8 mouse cellular contexts compared by ENCODE assay signal in the genomic region with DNA sequence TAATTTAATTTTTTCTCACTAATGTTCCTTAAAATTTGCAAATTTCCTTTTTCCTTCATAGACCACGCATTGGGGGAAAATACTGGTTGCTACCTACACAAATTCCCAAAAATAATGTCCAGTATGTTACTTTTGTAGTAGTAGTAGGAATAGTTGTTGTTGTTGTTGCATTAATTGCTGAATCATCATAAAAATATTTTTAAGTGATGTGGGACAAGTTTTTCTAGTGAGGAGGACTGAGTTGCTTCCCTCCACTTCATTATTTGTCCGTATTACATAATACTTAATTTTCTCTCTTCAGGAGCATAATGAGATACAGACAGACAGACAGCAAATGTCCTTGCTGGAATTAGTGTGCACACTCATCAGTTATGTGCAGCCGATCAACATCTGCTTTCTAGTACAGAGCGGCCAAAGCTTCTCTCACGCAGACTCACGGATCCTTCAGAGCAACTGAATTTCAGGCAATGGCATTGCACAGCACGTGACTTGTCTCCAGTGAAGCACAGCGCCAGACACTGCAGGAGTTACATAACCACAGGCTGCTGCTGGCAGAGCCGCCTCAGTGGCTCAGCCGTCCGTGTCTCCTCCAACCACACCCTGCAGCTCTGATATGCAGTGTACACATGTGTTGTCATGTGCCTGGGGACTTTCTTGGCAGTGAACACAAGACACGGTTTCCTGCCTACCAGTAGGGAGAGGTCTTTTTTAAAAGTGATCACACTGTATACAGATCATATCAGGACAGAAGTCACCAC.
DNase-seq lines count a peak whose midpoint lies in the region; ATAC-seq and TF ChIP-seq lines count a peak whose summit lies in the region.

No protein-coding gene starts in this region.

- peak; percentile 47 to 49; a peak in 3 of 4 replicates for TF ChIP-seq EP300 in MEL (IDR thresholded peaks at IDR 0.05; ENCODE audit: low read depth in 1 of 2, low read length in 2 of 2)

- H3K9me3 ChIP-seq in MEL (replicated peaks; ENCODE audit: insufficient read depth, low read length) = no peaks in the 10 kb centered on the region
- H3K9me3 ChIP-seq in megakaryocyte, embryonic 14.5 days = peaks cover 6% of the 10 kb centered on the region; the same call in 1 of the 2 replicates

- TF ChIP-seq RAD21 in MEL (IDR thresholded peaks at IDR 0.05; ENCODE audit: low read depth, low read length) = no peak; the same call in 1 of the 2 replicates

- TF ChIP-seq CTCF in MEL (IDR thresholded peaks at IDR 0.05 in 2 of 3, conservative IDR thresholded peaks at IDR 0.05 in 1 of 3; ENCODE audit: control insufficient read depth in 1 of 3, insufficient read depth in 1 of 3, low read depth in 2 of 3, low read length in 3 of 3, poor library complexity in 1 of 3, severe bottlenecking in 1 of 3) = no peak; a peak in 1 of 6 replicates

- H3K4me3 ChIP-seq in MEL (ENCODE audit: control insufficient read depth in 1 of 2, insufficient read depth in 1 of 2, low read depth in 2 of 2, low read length in 2 of 2) = peak overlapping the region; percentile 18 to 29; a peak in 3 of 4 replicates
- H3K4me3 ChIP-seq in megakaryocyte, embryonic 14.5 days (replicated peaks) = peak overlapping the region; percentile 29

- peak overlapping the region; percentile 70 for H3K27ac ChIP-seq in MEL (ENCODE audit: control insufficient read depth, low read depth, low read length)

- H3K27me3 ChIP-seq in MEL (ENCODE audit: control insufficient read depth in 1 of 2, insufficient read depth in 2 of 2, low read length in 2 of 2) = no peaks in the 10 kb centered on the region
- H3K27me3 ChIP-seq in megakaryocyte, embryonic 14.5 days (replicated peaks) = no peaks in the 10 kb centered on the region

- peak; percentile 77 for ATAC-seq in inflammation-experienced regulatory T-cells, adult 6 months

- peak; percentile 93 for DNase-seq in MEL (ENCODE audit: low read depth, low spot score)
- DNase-seq in c-Kit-positive CD71-negative TER-119-negative erythroid progenitor cells, embryonic 14.5 days (ENCODE audit: low read depth) = peak; percentile 48
- DNase-seq in gastrocnemius, adult 18-20 months (ENCODE audit: low spot score) = peak; percentile 88
- peak; percentile 40 to 73 for DNase-seq in left cerebral cortex, adult 8-10 months (ENCODE audit: low spot score in 2 of 2)
- DNase-seq in right cerebral cortex, postnatal 25 days = peak; percentile 69
- peak; percentile 57 for DNase-seq in yolk sac, embryonic 10.5 days (ENCODE audit: low spot score)

- H3K36me3 ChIP-seq in MEL (ENCODE audit: control insufficient read depth in 1 of 2, insufficient read depth in 2 of 2, low read length in 2 of 2) = peaks cover 0 to 8% of the 10 kb centered on the region in 2 experiments; a peak in 2 of 4 replicates
- H3K36me3 ChIP-seq in megakaryocyte, embryonic 14.5 days (replicated peaks; ENCODE audit: low read length) = peaks cover 30% of the 10 kb centered on the region

- H3K4me1 ChIP-seq in MEL (ENCODE audit: control insufficient read depth in 1 of 2, insufficient read depth in 2 of 2, low read length in 2 of 2) = peaks cover 4% of the 10 kb centered on the region in 2 experiments
- H3K4me1 ChIP-seq in megakaryocyte, embryonic 14.5 days = peaks cover 27% of the 10 kb centered on the region

- no peaks in the 10 kb centered on the region for H3K79me2 ChIP-seq in MEL (ENCODE audit: control insufficient read depth, insufficient read depth, low read length, poor library complexity)

- 0 out of 4 replicates have a peak, but pooled peaks of 1 of the 2 experiments have one; percentile 18 for TF ChIP-seq POLR2A in MEL (IDR thresholded peaks at IDR 0.05; ENCODE audit: control insufficient read depth in 1 of 2, insufficient read depth in 1 of 2, low read depth in 1 of 2, low read length in 2 of 2, poor library complexity in 1 of 2)

- peak overlapping the region; percentile 38 for H3K9ac ChIP-seq in MEL (ENCODE audit: control insufficient read depth, low read depth, low read length, poor library complexity, severe bottlenecking)

TF ChIP-seq in MEL, 35 proteins besides CTCF, POLR2A, EP300 and RAD21:
- TF ChIP-seq CHD1 (IDR thresholded peaks at IDR 0.05; ENCODE audit: low read depth, low read length) = no peak
- TF ChIP-seq HCFC1 (IDR thresholded peaks at IDR 0.05; ENCODE audit: low read depth, low read length) = 0 out of 2 replicates have a peak, but pooled peaks have one; percentile 41
- TF ChIP-seq POLR2AphosphoS2 (IDR thresholded peaks at IDR 0.05; ENCODE audit: low read length) = no peak
- TF ChIP-seq ZMIZ1 (IDR thresholded peaks at IDR 0.05; ENCODE audit: low read depth, low read length) = no peak
- TF ChIP-seq UBTF (IDR thresholded peaks at IDR 0.05; ENCODE audit: borderline replicate concordance, insufficient read depth, low read depth, low read length) = no peak
- no peak for TF ChIP-seq TBP (IDR thresholded peaks at IDR 0.05; ENCODE audit: low read depth, low read length)
- TF ChIP-seq KAT2A (conservative IDR thresholded peaks at IDR 0.05; ENCODE audit: low read depth, low read length) = no peak
- TF ChIP-seq RCOR1 (IDR thresholded peaks at IDR 0.05; ENCODE audit: low read depth, low read length) = no peak; the same call in 1 of the 2 replicates
- TF ChIP-seq MYB (IDR thresholded peaks at IDR 0.05; ENCODE audit: low read depth, low read length) = no peak; the same call in 1 of the 2 replicates
- 0 out of 2 replicates have a peak, but pooled peaks have one; percentile 32 for TF ChIP-seq TCF12 (IDR thresholded peaks at IDR 0.05; ENCODE audit: low read depth, low read length)
- no peak for TF ChIP-seq MAZ (IDR thresholded peaks at IDR 0.05; ENCODE audit: low read depth, low read length)
- TF ChIP-seq ETS1 (IDR thresholded peaks at IDR 0.05; ENCODE audit: low read depth, low read length) = peak; percentile 89
- peak; percentile 97 for TF ChIP-seq MAX (IDR thresholded peaks at IDR 0.05; ENCODE audit: low read length)
- peak; percentile 95 for TF ChIP-seq MAFK (IDR thresholded peaks at IDR 0.05; ENCODE audit: borderline replicate concordance, low read depth, low read length)
- TF ChIP-seq MEF2A (IDR thresholded peaks at IDR 0.05; ENCODE audit: extremely low read depth, insufficient replicate concordance, low read depth, low read length, poor library complexity, severe bottlenecking) = no peak
- TF ChIP-seq ZC3H11A (IDR thresholded peaks at IDR 0.05; ENCODE audit: low read depth, low read length) = no peak
- TF ChIP-seq TAL1 (IDR thresholded peaks at IDR 0.05; ENCODE audit: low read length) = no peak
- TF ChIP-seq ZKSCAN1 (IDR thresholded peaks at IDR 0.05; ENCODE audit: low read depth, low read length) = no peak
- no peak for TF ChIP-seq GABPA (IDR thresholded peaks at IDR 0.05; ENCODE audit: low read depth, low read length)
- TF ChIP-seq ZNF384 (IDR thresholded peaks at IDR 0.05; ENCODE audit: low read depth, low read length) = no peak
- peak; percentile 88 for TF ChIP-seq MYC (IDR thresholded peaks at IDR 0.05; ENCODE audit: low read depth, low read length)
- peak; percentile 25; the same call in 1 of the 2 replicates for TF ChIP-seq GATA1 (IDR thresholded peaks at IDR 0.05; ENCODE audit: low read depth, low read length)
- TF ChIP-seq BHLHE40 (IDR thresholded peaks at IDR 0.05; ENCODE audit: borderline replicate concordance, low read depth, low read length) = peak; percentile 96
- peak; percentile 95 for TF ChIP-seq MXI1 (IDR thresholded peaks at IDR 0.05; ENCODE audit: low read depth, low read length)
- TF ChIP-seq JUND (IDR thresholded peaks at IDR 0.05; ENCODE audit: low read depth, low read length) = no peak
- TF ChIP-seq SMC3 (IDR thresholded peaks at IDR 0.05; ENCODE audit: low read depth, low read length) = peak; percentile 33
- TF ChIP-seq CHD2 (IDR thresholded peaks at IDR 0.05; ENCODE audit: low read length) = no peak
- TF ChIP-seq E2F4 (IDR thresholded peaks at IDR 0.05; ENCODE audit: borderline replicate concordance, low read depth, low read length) = no peak
- no peak for TF ChIP-seq POLR2AphosphoS5 (IDR thresholded peaks at IDR 0.05; ENCODE audit: borderline replicate concordance, low read depth, low read length)
- peak; percentile 96 for TF ChIP-seq USF1 (IDR thresholded peaks at IDR 0.05; ENCODE audit: low read depth, low read length)
- peak; percentile 33 to 79; a peak in 3 of 4 replicates for TF ChIP-seq USF2 (IDR thresholded peaks at IDR 0.05; ENCODE audit: borderline replicate concordance in 1 of 2, insufficient read depth in 1 of 2, low read depth in 1 of 2, low read length in 2 of 2)
- no peak for TF ChIP-seq NELFE (IDR thresholded peaks at IDR 0.05; ENCODE audit: low read depth, low read length)
- peak; percentile 87 for TF ChIP-seq SIN3A (IDR thresholded peaks at IDR 0.05; ENCODE audit: low read length)
- TF ChIP-seq NRF1 (IDR thresholded peaks at IDR 0.05; ENCODE audit: insufficient read depth, low read depth, low read length, poor library complexity, severe bottlenecking) = peak; percentile 54; the same call in 1 of the 2 replicates
- no peak for TF ChIP-seq ELF1 (IDR thresholded peaks at IDR 0.05; ENCODE audit: low read depth, low read length)

Comparison
In these comparisons a context has a peak if more than half of its experiments do, and no peak if none do; other contexts are left out.
1. Peak in every context shown above with its lines: DNase-seq, ATAC-seq, H3K4me3 ChIP-seq and H3K27ac ChIP-seq.